ENCODE assay signal across 18 mouse cellular contexts in genomic region chr14:8620580-8620979, GRCm38 (mm10). TPM values are rescaled to one million over a fixed set of nuclear protein-coding genes. Genes with fewer than 3 reads are reported as not detected.
DNase-seq lines count a peak whose midpoint lies in the region; ATAC-seq lines count a peak whose summit lies in the region.
"Had no signal": no experiment of that assay in that cellular context is flagged by ENCODE, and none has a peak within 500 bp of the region (broad histone marks: within the 10 kb centered on the region; RNA-seq: fewer than 3 reads in every experiment).

No protein-coding gene starts in this region.

- ATAC-seq in granulocyte monocyte progenitor cell, adult 5-6 weeks (replicated peaks; ENCODE audit: poor library complexity, severe bottlenecking): peak; percentile 94
- ATAC-seq in megakaryocyte, adult 5-6 weeks (ENCODE audit: poor library complexity, severe bottlenecking): peak; percentile 78
- ATAC-seq: activated CD4-positive, CD25-positive, alpha-beta regulatory T cell, adult 4 months; forebrain, embryonic 13.5 days; forebrain, embryonic 15.5 days; Patski had no signal

- DNase-seq in MN1 (ENCODE audit: low spot score): peak; percentile 7
- no peak for DNase-seq in thymus, postnatal 14 days
- DNase-seq in urinary bladder, postnatal 14 days (ENCODE audit: low spot score): no peak
- no peak for DNase-seq in spleen, postnatal 10 days (ENCODE audit: low spot score in 2 of 2)
- DNase-seq: adrenal gland, adult 8-10 months; adrenal gland, postnatal 14 days; adrenal gland, postnatal 36 days; cerebellum, adult 11-12 months; cerebellum, adult 2 months; cerebellum, adult 9-10 months; cerebellum, postnatal 25 days had no signal

RNA-seq across cellular contexts. Expression of gene 4930452B06Rik, which starts 45.5 kb away (rescaled TPM):
- not detected in 2 replicates for total RNA-seq in granulocyte monocyte progenitor cell, adult 5-6 weeks (2014; fragmentation: Nextera tagmentation)
- total RNA-seq in granulocyte monocyte progenitor cell, adult 5-6 weeks (2017): 0.09 TPM in 1 of 2 replicates, not detected in the other
- not detected in 2 replicates for total RNA-seq in megakaryocyte, adult 5-6 weeks (2015)
- total RNA-seq in megakaryocyte, adult 5-6 weeks (2017): not detected in 2 replicates
- total RNA-seq: MEL had no signal
